11 mouse cellular contexts compared by ENCODE assay signal in genomic region chr14:14515363-14515762, GRCm38 (mm10).
"Had no signal": no experiment of that assay in that cellular context is flagged by ENCODE, and none has a peak within 500 bp of the region (broad histone marks: within the 10 kb centered on the region; RNA-seq: fewer than 3 reads in every experiment).

No protein-coding gene starts in this region.

- H3K4me3 ChIP-seq: intestine, embryonic 15.5 days; layer of hippocampus, adult 2 months; limb, embryonic 12.5 days; lung, embryonic 15.5 days; midbrain, embryonic 12.5 days had no signal

- ATAC-seq: intestine, embryonic 15.5 days had no signal

- H3K27ac ChIP-seq: intestine, embryonic 15.5 days; layer of hippocampus, adult 2 months; limb, embryonic 12.5 days; lung, embryonic 15.5 days; midbrain, embryonic 12.5 days; stomach, postnatal 0 days had no signal

- DNase-seq: kidney, adult 18-20 months; kidney, postnatal 10 days; kidney, postnatal 4 days; liver; thymus, postnatal 14 days had no signal

- H3K27me3 ChIP-seq: intestine, embryonic 15.5 days; limb, embryonic 12.5 days; lung, embryonic 15.5 days; midbrain, embryonic 12.5 days had no signal

- H3K9me3 ChIP-seq: intestine, embryonic 15.5 days; limb, embryonic 12.5 days; lung, embryonic 15.5 days; midbrain, embryonic 12.5 days had no signal

- H3K4me2 ChIP-seq: intestine, embryonic 15.5 days; limb, embryonic 12.5 days; lung, embryonic 15.5 days; midbrain, embryonic 12.5 days had no signal

- H3K36me3 ChIP-seq: intestine, embryonic 15.5 days; limb, embryonic 12.5 days; lung, embryonic 15.5 days; midbrain, embryonic 12.5 days had no signal

- H3K4me1 ChIP-seq: intestine, embryonic 15.5 days; limb, embryonic 12.5 days; lung, embryonic 15.5 days; midbrain, embryonic 12.5 days had no signal

- H3K9ac ChIP-seq: intestine, embryonic 15.5 days; limb, embryonic 12.5 days; lung, embryonic 15.5 days; midbrain, embryonic 12.5 days had no signal
